ENCODE assay signal across 22 mouse cellular contexts in genomic region chr15:94479513-94480136, GRCm38 (mm10). TPM values are rescaled to one million over a fixed set of nuclear protein-coding genes. Genes with fewer than 3 reads are reported as not detected.
A peak's percentile ranks its signal among the peaks of the same experiment; 100 is the strongest.
DNase-seq lines count a peak whose midpoint lies in the region; ATAC-seq and TF ChIP-seq lines count a peak whose summit lies in the region.
"Had no signal": no experiment of that assay in that cellular context is flagged by ENCODE, and none has a peak within 500 bp of the region (broad histone marks: within the 10 kb centered on the region; RNA-seq: fewer than 3 reads in every experiment).

No protein-coding gene starts in this region.

- no peaks in the 10 kb centered on the region for H3K9me3 ChIP-seq in embryonic facial prominence, embryonic 11.5 days (replicated peaks; ENCODE audit: control insufficient read depth, low read length)
- 0 out of 2 replicates have a peak, but pooled peaks cover 3% of the 10 kb centered on the region for H3K9me3 ChIP-seq in embryonic facial prominence, embryonic 10.5 days
- no peaks in the 10 kb centered on the region; the same call in 1 of the 2 replicates for H3K9me3 ChIP-seq in forebrain, embryonic 11.5 days (ENCODE audit: control insufficient read depth, low read length)
- H3K9me3 ChIP-seq in limb, embryonic 14.5 days (ENCODE audit: control insufficient read depth, low read length), result no peaks in the 10 kb centered on the region
- H3K9me3 ChIP-seq: heart, embryonic 13.5 days; hindbrain, embryonic 15.5 days had no signal

- no peak overlapping the region for H3K4me3 ChIP-seq in embryonic facial prominence, embryonic 11.5 days (ENCODE audit: low read depth, low read length)
- H3K4me3 ChIP-seq in embryonic facial prominence, embryonic 10.5 days, result no peak overlapping the region
- H3K4me3 ChIP-seq in forebrain, embryonic 11.5 days (ENCODE audit: low read depth, low read length), result no peak overlapping the region
- H3K4me3 ChIP-seq in limb, embryonic 14.5 days (replicated peaks; ENCODE audit: low read length), result no peak overlapping the region
- H3K4me3 ChIP-seq: heart, embryonic 13.5 days; hindbrain, embryonic 15.5 days had no signal

- no peak for ATAC-seq in embryonic facial prominence, embryonic 11.5 days (replicated peaks; ENCODE audit: insufficient number of reproducible peaks, low FRiP score, low TSS enrichment, low read depth)
- ATAC-seq in forebrain, embryonic 11.5 days (replicated peaks; ENCODE audit: low FRiP score), result no peak
- ATAC-seq in limb, embryonic 14.5 days (ENCODE audit: low FRiP score, low read depth), result no peak
- ATAC-seq: intestine, postnatal 0 days; liver, postnatal 0 days had no signal

- no peak for TF ChIP-seq POLR2A in limb, embryonic 14.5 days (IDR thresholded peaks at IDR 0.05; ENCODE audit: borderline replicate concordance, extremely low read depth, insufficient read depth, insufficient read length)

- no peaks in the 10 kb centered on the region for H3K36me3 ChIP-seq in embryonic facial prominence, embryonic 11.5 days (replicated peaks; ENCODE audit: control insufficient read depth, insufficient read depth, low read depth, low read length)
- H3K36me3 ChIP-seq in embryonic facial prominence, embryonic 10.5 days (replicated peaks), result no peaks in the 10 kb centered on the region
- H3K36me3 ChIP-seq in forebrain, embryonic 11.5 days (ENCODE audit: control insufficient read depth, insufficient read depth, low read length), result no peaks in the 10 kb centered on the region
- H3K36me3 ChIP-seq in limb, embryonic 14.5 days (ENCODE audit: control insufficient read depth, insufficient read depth, low read length), result no peaks in the 10 kb centered on the region
- H3K36me3 ChIP-seq: G1E; heart, embryonic 13.5 days; hindbrain, embryonic 15.5 days had no signal

- H3K9ac ChIP-seq in embryonic facial prominence, embryonic 11.5 days (replicated peaks; ENCODE audit: low read length), result no peak overlapping the region
- no peak overlapping the region for H3K9ac ChIP-seq in forebrain, embryonic 11.5 days (ENCODE audit: low read length)
- no peak overlapping the region for H3K9ac ChIP-seq in limb, embryonic 14.5 days (ENCODE audit: low read depth, low read length, severe bottlenecking)
- H3K9ac ChIP-seq: heart, embryonic 13.5 days; hindbrain, embryonic 15.5 days; liver, postnatal 0 days had no signal

- no peak overlapping the region for H3K4me2 ChIP-seq in embryonic facial prominence, embryonic 11.5 days (ENCODE audit: low read depth, low read length)
- H3K4me2 ChIP-seq in forebrain, embryonic 11.5 days (ENCODE audit: low read depth, low read length, severe bottlenecking), result no peak overlapping the region
- H3K4me2 ChIP-seq in limb, embryonic 14.5 days (replicated peaks; ENCODE audit: low read depth, low read length, severe bottlenecking), result no peak overlapping the region
- H3K4me2 ChIP-seq: heart, embryonic 13.5 days; hindbrain, embryonic 15.5 days had no signal

- 61% methylated on average over 3 of the region's 3 CpGs for WGBS in embryonic facial prominence, embryonic 11.5 days
- WGBS in embryonic facial prominence, embryonic 10.5 days, result 66% methylated on average over 3 of the region's 3 CpGs
- WGBS in forebrain, embryonic 11.5 days, result 60% methylated on average over 3 of the region's 3 CpGs
- WGBS in limb, embryonic 14.5 days, result 70% methylated on average over 3 of the region's 3 CpGs

- H3K4me1 ChIP-seq in embryonic facial prominence, embryonic 11.5 days (ENCODE audit: control insufficient read depth, insufficient read depth, low read length), result no peaks in the 10 kb centered on the region
- H3K4me1 ChIP-seq in embryonic facial prominence, embryonic 10.5 days, result peaks cover 29% of the 10 kb centered on the region
- H3K4me1 ChIP-seq in forebrain, embryonic 11.5 days (replicated peaks; ENCODE audit: control insufficient read depth, insufficient read depth, low read length), result peaks cover 9% of the 10 kb centered on the region
- H3K4me1 ChIP-seq in limb, embryonic 14.5 days (ENCODE audit: control insufficient read depth, insufficient read depth, low read length), result peaks cover 7% of the 10 kb centered on the region; the same call in 1 of the 2 replicates
- H3K4me1 ChIP-seq: heart, embryonic 13.5 days had no signal

- H3K27me3 ChIP-seq in embryonic facial prominence, embryonic 11.5 days (ENCODE audit: control insufficient read depth, insufficient read depth, low read length), result no peaks in the 10 kb centered on the region
- H3K27me3 ChIP-seq in embryonic facial prominence, embryonic 10.5 days (replicated peaks; ENCODE audit: low read depth, poor library complexity, severe bottlenecking), result no peaks in the 10 kb centered on the region
- H3K27me3 ChIP-seq in forebrain, embryonic 11.5 days (ENCODE audit: control insufficient read depth, insufficient read depth, low read length), result no peaks in the 10 kb centered on the region
- H3K27me3 ChIP-seq in limb, embryonic 14.5 days (ENCODE audit: control insufficient read depth, insufficient read depth, low read length), result no peaks in the 10 kb centered on the region
- H3K27me3 ChIP-seq: heart, embryonic 13.5 days; hindbrain, embryonic 15.5 days had no signal

- 0 out of 2 replicates have a peak overlapping the region, but pooled peaks have one; percentile 5 for H3K27ac ChIP-seq in embryonic facial prominence, embryonic 11.5 days (replicated peaks; ENCODE audit: low read depth, low read length)
- no peak overlapping the region for H3K27ac ChIP-seq in embryonic facial prominence, embryonic 10.5 days (replicated peaks)
- H3K27ac ChIP-seq in forebrain, embryonic 11.5 days (ENCODE audit: low read depth, low read length), result peak overlapping the region; percentile 48; the same call in 1 of the 2 replicates
- no peak overlapping the region for H3K27ac ChIP-seq in limb, embryonic 14.5 days (replicated peaks; ENCODE audit: low read depth, low read length)
- H3K27ac ChIP-seq: heart, embryonic 13.5 days; hindbrain, embryonic 15.5 days had no signal

- peak; percentile 39 for DNase-seq in embryonic facial prominence, embryonic 11.5 days (ENCODE audit: low spot score)
- no peak for DNase-seq in embryonic facial prominence, embryonic 10.5 days (ENCODE audit: low spot score)
- DNase-seq in retina, postnatal 1 day, result peak; percentile 38
- DNase-seq in retina, embryonic 14.5 days (ENCODE audit: low spot score), result no peak
- DNase-seq in forebrain, embryonic 11.5 days (ENCODE audit: low spot score), result no peak
- DNase-seq in limb, embryonic 14.5 days (ENCODE audit: low spot score), result peak; percentile 32
- no peak for DNase-seq in adrenal gland, adult 18-20 months (ENCODE audit: low spot score in 2 of 2)
- DNase-seq in urinary bladder, postnatal 4 days (ENCODE audit: low spot score in 2 of 2), result no peak
- DNase-seq: adrenal gland, postnatal 36 days; cerebellum, adult 18-20 months; cerebellum, postnatal 25 days; gastrocnemius, postnatal 10 days; heart, adult 11 months; kidney, postnatal 10 days; liver, postnatal 0 days; lung, postnatal 36 days had no signal

RNA-seq across cellular contexts. Expression of gene Adamts20, which starts 14.4 kb away (rescaled TPM):
- polyA plus RNA-seq in embryonic facial prominence, embryonic 11.5 days (2014; fragmentation: Nextera tagmentation; extraction: Ambion mirVana), result 6.8 and 8.8 TPM in 2 replicates
- 2.9 and 3.1 TPM in 2 replicates for polyA plus RNA-seq in embryonic facial prominence, embryonic 10.5 days (2016; fragmentation: Nextera tagmentation; extraction: Ambion mirVana)
- 14.0 and 15.4 TPM in 2 replicates for polyA plus RNA-seq in forebrain, embryonic 11.5 days (2014; fragmentation: Nextera tagmentation; extraction: Ambion mirVana)
- polyA plus RNA-seq in limb, embryonic 14.5 days (2012; rRNA removed), result 6.3 and 7.3 TPM in 2 replicates
- 5.7 and 5.8 TPM in 2 replicates for polyA plus RNA-seq in limb, embryonic 14.5 days (2014; fragmentation: Nextera tagmentation; extraction: Ambion mirVana)
- total RNA-seq in adrenal gland, adult 18-20 months (2021), result 1 to 10 TPM; 1.7 to 2.3 TPM
- total RNA-seq: liver, adult 2 months had no signal
- polyA plus RNA-seq: G1E; liver, adult 2 months; liver, postnatal 0 days; small intestine, adult 2 months had no signal

Comparison
In these comparisons a context has a peak if more than half of its experiments do, and no peak if none do; other contexts are left out.
1. DNase-seq: peak in embryonic facial prominence, embryonic 11.5 days (single experiment), retina, postnatal 1 day (single experiment) and limb, embryonic 14.5 days (single experiment); none in embryonic facial prominence, embryonic 10.5 days (single experiment), retina, embryonic 14.5 days (single experiment), forebrain, embryonic 11.5 days (single experiment), adrenal gland, adult 18-20 months (0 of 2) and urinary bladder, postnatal 4 days (0 of 2).
2. H3K27ac ChIP-seq: peak in embryonic facial prominence, embryonic 11.5 days (single experiment) and forebrain, embryonic 11.5 days (single experiment); none in embryonic facial prominence, embryonic 10.5 days (single experiment) and limb, embryonic 14.5 days (single experiment).